Mouse (Mus musculus) embryonic fibroblast, embryonic 13.5 days (primary cell): ENCODE measurements at regions not wholly inside any gene's neighbourhood (a gene's known extent, or its start where the extent isn't known, plus 50 kb on each side); places are given as distances from the start of the nearest gene placed in this dataset.

Experiments used
- CTCF ChIP-seq: IDR thresholded peaks from 2 replicates; pipeline ENCODE4 v1.5.1; 2011; ENCODE audit warnings: mild to moderate bottlenecking, control low read depth, low read length, moderate library complexity, borderline replicate concordance; ENCODE audit not compliant: insufficient read depth
- POLR2A ChIP-seq: IDR thresholded peaks from 2 replicates; pipeline ENCODE4 v1.6.1; 2011; ENCODE audit warnings: low read depth, mild to moderate bottlenecking, control low read depth, low read length, moderate library complexity

DNA sequence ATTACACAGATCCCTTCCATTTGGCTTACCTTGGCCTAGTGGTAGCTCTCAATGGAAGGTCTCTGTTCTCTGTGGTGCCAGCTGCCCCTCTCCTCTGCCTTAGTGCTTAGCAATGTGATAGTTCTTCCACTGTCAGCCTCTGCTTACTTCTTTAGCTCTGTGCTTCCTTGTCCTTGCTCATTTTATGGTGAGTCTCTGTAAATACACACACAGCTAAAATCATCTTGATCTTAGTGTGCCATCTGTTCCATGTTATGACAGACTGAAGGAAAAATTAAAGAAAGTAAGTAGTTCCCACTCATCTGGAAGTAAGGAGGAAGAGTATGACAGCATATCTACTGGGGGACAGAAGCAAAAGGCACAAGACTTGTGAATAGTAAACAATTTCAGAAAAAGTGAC lies 324.4 kb upstream of the Nat3 start:
- TF ChIP-seq CTCF (no peak), POLR2A (no peak)
